ENCODE assay signal across 22 mouse cellular contexts in the genomic region with DNA sequence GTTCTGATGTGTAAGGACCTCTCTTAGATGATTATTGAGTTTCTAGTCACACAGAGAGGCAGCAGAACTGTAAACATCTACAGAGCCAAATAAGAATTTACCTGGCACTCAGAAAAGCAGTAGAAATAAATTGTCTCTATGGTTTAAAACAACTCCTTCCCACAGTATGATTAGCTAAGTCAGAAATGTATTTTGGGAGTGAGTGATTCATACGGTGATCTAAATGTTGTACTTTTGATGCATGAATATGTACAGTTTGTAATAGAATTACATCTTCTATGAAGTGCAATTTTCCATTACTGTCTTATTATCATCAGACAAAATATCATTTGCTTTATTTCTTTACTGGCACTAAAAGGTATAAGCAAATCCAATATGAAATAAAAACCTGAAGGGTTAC.
"Had no signal": no experiment of that assay in that cellular context is flagged by ENCODE, and none has a peak within 500 bp of the region (broad histone marks: within the 10 kb centered on the region; RNA-seq: fewer than 3 reads in every experiment).

No protein-coding gene starts in this region.

- ATAC-seq: hindbrain, embryonic 16.5 days; hindbrain, postnatal 0 days; inflammation-experienced regulatory T-cells, adult 6 months; intestine, embryonic 15.5 days; intestine, embryonic 16.5 days; intestine, postnatal 0 days had no signal

- DNase-seq: heart, postnatal 10 days; heart, postnatal 14 days; heart, postnatal 36 days; heart, postnatal 4 days; kidney, adult 11 months; kidney, adult 18-20 months; kidney, adult 2 months; kidney, adult 8-10 months; kidney, adult 9 months; kidney, postnatal 10 days; kidney, postnatal 14 days; kidney, postnatal 25 days; kidney, postnatal 36 days; kidney, postnatal 4 days; layer of hippocampus, adult 9-11 months; layer of hippocampus, postnatal 36 days had no signal
